Mouse (Mus musculus): ENCODE measurements around the gene Xpo6. TPM values are rescaled to one million over a fixed set of nuclear protein-coding genes. Genes with fewer than 3 reads are reported as not detected.

Gene Xpo6
- 87.8 and 92.4 TPM in 2 replicates for polyA plus RNA-seq (2012; rRNA removed)

DNA sequence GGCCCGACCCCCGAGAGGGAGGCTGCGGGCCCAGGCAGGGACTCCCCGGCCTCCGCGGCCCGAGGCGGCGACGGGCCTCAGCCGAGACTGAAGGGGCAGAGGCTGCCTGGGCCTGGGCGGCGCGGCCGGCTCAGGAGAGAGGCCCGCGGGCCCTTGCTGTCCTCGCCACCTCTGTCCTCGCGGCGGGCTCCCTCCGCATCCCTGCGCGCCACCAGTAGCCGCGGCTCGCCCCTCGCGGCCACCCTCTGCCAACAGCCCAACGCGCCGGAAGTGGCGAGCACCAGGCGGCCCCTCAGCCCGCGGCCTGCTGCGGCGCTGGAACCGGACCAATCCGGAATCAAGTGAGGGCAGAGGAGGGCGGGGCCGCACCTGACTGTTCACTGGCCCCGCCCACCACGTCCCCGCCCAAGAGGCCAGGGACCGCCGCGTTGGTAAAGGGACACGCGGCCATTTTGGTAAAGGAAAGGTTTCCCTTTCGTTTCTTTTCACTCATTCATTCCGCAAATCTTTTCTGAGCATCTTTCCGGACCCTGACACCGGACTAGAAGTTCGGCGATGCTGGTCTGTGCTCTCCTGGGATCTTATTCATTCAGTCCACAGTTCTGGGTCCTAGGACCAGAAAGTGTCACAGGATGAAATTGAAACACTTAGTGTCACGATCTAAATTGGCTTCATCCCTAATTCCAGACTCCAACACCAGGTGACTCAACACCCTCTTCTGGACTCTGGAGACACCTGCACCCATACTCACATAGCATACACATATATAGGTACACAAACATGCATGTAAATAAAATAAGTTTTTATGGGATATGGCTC lies at the start of gene Xpo6:
Xpo6 (minus strand) TSS at position 324 of the 819 bp plus-strand sequence.

DNA sequence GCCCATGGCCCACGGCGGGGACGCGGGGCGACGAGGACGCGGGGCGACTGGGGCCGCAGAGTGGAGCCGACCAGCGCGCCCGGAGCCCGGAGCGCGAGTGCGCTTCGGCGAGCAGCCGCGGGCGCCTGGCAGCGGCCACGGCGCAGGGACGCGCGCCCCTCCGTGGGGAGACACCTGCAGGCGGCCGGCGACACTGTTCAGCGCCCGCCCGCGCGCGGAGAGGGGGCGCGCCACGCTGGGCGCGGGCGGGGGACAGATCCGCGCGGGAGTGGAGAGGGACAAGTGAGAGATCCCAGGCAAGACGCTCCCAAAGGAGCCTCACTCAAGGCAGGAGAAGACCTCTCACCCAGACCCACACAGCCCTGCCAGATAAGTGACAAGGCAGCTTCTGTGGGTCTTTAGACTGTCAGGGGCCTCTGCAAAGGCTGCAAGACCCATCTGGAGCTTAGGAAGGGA lies 118.0 kb downstream of the Xpo6 start, which contains the start of gene Gsg1l:
Gsg1l (minus strand) TSS at position 126 of the 456 bp plus-strand sequence.

Other genes starting within 250 kb of the Xpo6 start
- gene Gsg1l, start 118.1 kb downstream of the Xpo6 start, polyA plus RNA-seq (2012; rRNA removed) = 0.24 and 0.41 TPM in 2 replicates
- 5.1 and 6.9 TPM in 2 replicates for gene Sbk1, start 72.1 kb upstream of the Xpo6 start, polyA plus RNA-seq (2012; rRNA removed)
- 1.6 and 3.5 TPM in 2 replicates for gene Lat, start 169.1 kb upstream of the Xpo6 start, polyA plus RNA-seq (2012; rRNA removed)
- gene Spns1, start 176.9 kb upstream of the Xpo6 start, polyA plus RNA-seq (2012; rRNA removed) = 64.7 and 73.1 TPM in 2 replicates
- gene Nfatc2ip, start 196.2 kb upstream of the Xpo6 start, polyA plus RNA-seq (2012; rRNA removed) = 1.9 and 2.5 TPM in 2 replicates
- 0.05 and 0.10 TPM in 2 replicates for gene Cd19, start 214.4 kb upstream of the Xpo6 start, polyA plus RNA-seq (2012; rRNA removed)
- gene Rabep2, start 228.3 kb upstream of the Xpo6 start, polyA plus RNA-seq (2012; rRNA removed) = 13.3 and 15.6 TPM in 2 replicates